Mouse (Mus musculus): ENCODE data around the gene Gm10644. TPM values are rescaled to one million over a fixed set of nuclear protein-coding genes. Genes with fewer than 3 reads are reported as not detected.

Gm10644 gene
- polyA plus RNA-seq, 1 experiment from 2014 or later, result 0.82 TPM

- ATAC-seq (ENCODE audit: low read depth), result no peak
- peaks cover 16% of the 10 kb centered on the region for H3K4me1 ChIP-seq (ENCODE audit: control insufficient read depth, insufficient read depth, low read length)
- peak overlapping the region; percentile 86; the same call in 1 of the 2 replicates for H3K9ac ChIP-seq (ENCODE audit: low read depth, low read length)
- no peak for DNase-seq (ENCODE audit: low spot score)
- WGBS, result 78% methylated on average over 4 of the region's 4 CpGs
- H3K4me2 ChIP-seq (ENCODE audit: low read depth, low read length), result peak overlapping the region; percentile 97
- H3K36me3 ChIP-seq (ENCODE audit: control insufficient read depth, insufficient read depth, low read length), result peaks cover 5% of the 10 kb centered on the region
- no peak overlapping the region for H3K27ac ChIP-seq (replicated peaks; ENCODE audit: low read depth, low read length)
- H3K27me3 ChIP-seq (replicated peaks; ENCODE audit: control insufficient read depth, insufficient read depth, low read length), result no peaks in the 10 kb centered on the region
- no peaks in the 10 kb centered on the region for H3K9me3 ChIP-seq (ENCODE audit: control insufficient read depth, low read length)
- H3K4me3 ChIP-seq (ENCODE audit: low read depth, low read length), result no peak overlapping the region
These were observed 19.5 kb upstream of the Gm10644 start for GRCm38 (mm10) chr8:83974521-83974920.

GRCm38 (mm10) chr8:83973161-83974031 lies 18.4 kb upstream of the Gm10644 start:
- WGBS, result 4% methylated on average over 30 of the region's 37 CpGs

GRCm38 (mm10) chr8:83972150-83973120 lies 17.4 kb upstream of the Gm10644 start, which contains the start of gene Prkaca:
TSS of gene Prkaca (plus strand) at chr8:83972993.
- Histone ChIP-seq H3K4me1 (ENCODE audit: control insufficient read depth, insufficient read depth, low read length) (peaks cover 13% of the 10 kb centered on the region), H3K4me3 (ENCODE audit: low read depth, low read length) (peak within 1 kb of the TSS; percentile 93), H3K9ac (ENCODE audit: low read depth, low read length) (peak within 1 kb of the TSS; percentile 86), H3K36me3 (ENCODE audit: control insufficient read depth, insufficient read depth, low read length) (peaks cover 24% of the 10 kb centered on the region), H3K27me3 (replicated peaks; ENCODE audit: control insufficient read depth, insufficient read depth, low read length) (no peaks in the 10 kb centered on the region), H3K4me2 (ENCODE audit: low read depth, low read length) (peak within 1 kb of the TSS; percentile 97), H3K9me3 (ENCODE audit: control insufficient read depth, low read length) (no peaks in the 10 kb centered on the region), H3K27ac (replicated peaks; ENCODE audit: low read depth, low read length) (peak within 1 kb of the TSS; percentile 65)
- peak; percentile 100 for ATAC-seq (ENCODE audit: low read depth)
- peak; percentile 100 for DNase-seq (ENCODE audit: low spot score)
- WGBS, result 1% methylated on average over 25 of the region's 94 CpGs

More at GRCm38 (mm10) chr8:83973161-83974031, 18.4 kb upstream of the Gm10644 start:
- peak overlapping the region; percentile 61 for H3K27ac ChIP-seq (replicated peaks; ENCODE audit: low read depth, low read length)
- H3K9ac ChIP-seq (ENCODE audit: low read depth, low read length), result peak overlapping the region; percentile 86
- peak overlapping the region; percentile 93 for H3K4me3 ChIP-seq (ENCODE audit: low read depth, low read length)
- peak overlapping the region; percentile 97 for H3K4me2 ChIP-seq (ENCODE audit: low read depth, low read length)
- ATAC-seq (ENCODE audit: low read depth), result peak; percentile 10; the same call in 1 of the 2 replicates
- peak; percentile 8 for DNase-seq (ENCODE audit: low spot score)
- no peaks in the 10 kb centered on the region for H3K9me3 ChIP-seq (ENCODE audit: control insufficient read depth, low read length)
- no peaks in the 10 kb centered on the region for H3K27me3 ChIP-seq (replicated peaks; ENCODE audit: control insufficient read depth, insufficient read depth, low read length)
- peaks cover 16% of the 10 kb centered on the region for H3K4me1 ChIP-seq (ENCODE audit: control insufficient read depth, insufficient read depth, low read length)
- peaks cover 16% of the 10 kb centered on the region for H3K36me3 ChIP-seq (ENCODE audit: control insufficient read depth, insufficient read depth, low read length)

GRCm38 (mm10) chr8:83971661-83972060 lies 16.7 kb upstream of the Gm10644 start:
- Histone ChIP-seq H3K9ac (ENCODE audit: low read depth, low read length) (peak overlapping the region; percentile 79), H3K4me1 (ENCODE audit: control insufficient read depth, insufficient read depth, low read length) (peaks cover 10% of the 10 kb centered on the region), H3K36me3 (ENCODE audit: control insufficient read depth, insufficient read depth, low read length) (peaks cover 26% of the 10 kb centered on the region), H3K27me3 (replicated peaks; ENCODE audit: control insufficient read depth, insufficient read depth, low read length) (no peaks in the 10 kb centered on the region), H3K9me3 (ENCODE audit: control insufficient read depth, low read length) (no peaks in the 10 kb centered on the region), H3K27ac (replicated peaks; ENCODE audit: low read depth, low read length) (peak overlapping the region; percentile 65; the same call in 1 of the 2 replicates), H3K4me3 (ENCODE audit: low read depth, low read length) (peak overlapping the region; percentile 93), H3K4me2 (ENCODE audit: low read depth, low read length) (peak overlapping the region; percentile 88)
- 68% methylated on average over 6 of the region's 6 CpGs for WGBS
- ATAC-seq (ENCODE audit: low read depth) (no peak), DNase-seq (ENCODE audit: low spot score) (no peak)

- 88% methylated on average over 4 of the region's 4 CpGs for WGBS
- no peak overlapping the region for H3K4me3 ChIP-seq (ENCODE audit: low read depth, low read length)
- ATAC-seq (ENCODE audit: low read depth), result no peak
These were observed 16.1 kb upstream of the Gm10644 start for GRCm38 (mm10) chr8:83971121-83971520.

GRCm38 (mm10) chr8:83967701-83968100 lies 12.7 kb upstream of the Gm10644 start:
- Histone ChIP-seq H3K9ac (ENCODE audit: low read depth, low read length) (no peak overlapping the region), H3K4me3 (ENCODE audit: low read depth, low read length) (no peak overlapping the region), H3K9me3 (ENCODE audit: control insufficient read depth, low read length) (no peaks in the 10 kb centered on the region), H3K4me2 (ENCODE audit: low read depth, low read length) (no peak overlapping the region), H3K36me3 (ENCODE audit: control insufficient read depth, insufficient read depth, low read length) (peaks cover 31% of the 10 kb centered on the region), H3K4me1 (ENCODE audit: control insufficient read depth, insufficient read depth, low read length) (peaks cover 3% of the 10 kb centered on the region; the same call in 1 of the 2 replicates), H3K27ac (replicated peaks; ENCODE audit: low read depth, low read length) (no peak overlapping the region), H3K27me3 (replicated peaks; ENCODE audit: control insufficient read depth, insufficient read depth, low read length) (no peaks in the 10 kb centered on the region)
- ATAC-seq (ENCODE audit: low read depth) (no peak), DNase-seq (ENCODE audit: low spot score) (no peak)
- WGBS, result 96% methylated on average over 7 of the region's 7 CpGs

More at GRCm38 (mm10) chr8:83971121-83971520, 16.1 kb upstream of the Gm10644 start:
- Histone ChIP-seq H3K9me3 (ENCODE audit: control insufficient read depth, low read length) (no peaks in the 10 kb centered on the region), H3K27me3 (replicated peaks; ENCODE audit: control insufficient read depth, insufficient read depth, low read length) (no peaks in the 10 kb centered on the region), H3K27ac (replicated peaks; ENCODE audit: low read depth, low read length) (no peak overlapping the region), H3K4me2 (ENCODE audit: low read depth, low read length) (no peak overlapping the region), H3K36me3 (ENCODE audit: control insufficient read depth, insufficient read depth, low read length) (peaks cover 26% of the 10 kb centered on the region), H3K9ac (ENCODE audit: low read depth, low read length) (no peak overlapping the region), H3K4me1 (ENCODE audit: control insufficient read depth, insufficient read depth, low read length) (peaks cover 10% of the 10 kb centered on the region)
- no peak for DNase-seq (ENCODE audit: low spot score)

GRCm38 (mm10) chr8:83964015-83964765 lies 9.2 kb upstream of the Gm10644 start:
- H3K9me3 ChIP-seq (ENCODE audit: control insufficient read depth, low read length), result no peaks in the 10 kb centered on the region
- H3K4me3 ChIP-seq (ENCODE audit: low read depth, low read length), result no peak overlapping the region
- DNase-seq (ENCODE audit: low spot score) (no peak), ATAC-seq (ENCODE audit: low read depth) (no peak)
- peaks cover 22% of the 10 kb centered on the region for H3K36me3 ChIP-seq (ENCODE audit: control insufficient read depth, insufficient read depth, low read length)
- no peak overlapping the region for H3K4me2 ChIP-seq (ENCODE audit: low read depth, low read length)
- whole genome bisulfite sequencing, result 91% methylated on average over 5 of the region's 5 CpGs
- H3K4me1 ChIP-seq (ENCODE audit: control insufficient read depth, insufficient read depth, low read length), result no peaks in the 10 kb centered on the region
- H3K27me3 ChIP-seq (replicated peaks; ENCODE audit: control insufficient read depth, insufficient read depth, low read length), result no peaks in the 10 kb centered on the region
- no peak overlapping the region for H3K9ac ChIP-seq (ENCODE audit: low read depth, low read length)
- no peak overlapping the region for H3K27ac ChIP-seq (replicated peaks; ENCODE audit: low read depth, low read length)

Data from embryonic facial prominence, embryonic 14.5 days (tissue).